Mouse (Mus musculus): Measurements from ENCODE around the gene Wars2. TPM values are rescaled to one million over a fixed set of nuclear protein-coding genes. Genes with fewer than 3 reads are reported as not detected.

Gene Wars2
- total and polyA plus RNA-seq, 2 experiments from 2014 or later = 4.0 to 8.4 TPM

DNA sequence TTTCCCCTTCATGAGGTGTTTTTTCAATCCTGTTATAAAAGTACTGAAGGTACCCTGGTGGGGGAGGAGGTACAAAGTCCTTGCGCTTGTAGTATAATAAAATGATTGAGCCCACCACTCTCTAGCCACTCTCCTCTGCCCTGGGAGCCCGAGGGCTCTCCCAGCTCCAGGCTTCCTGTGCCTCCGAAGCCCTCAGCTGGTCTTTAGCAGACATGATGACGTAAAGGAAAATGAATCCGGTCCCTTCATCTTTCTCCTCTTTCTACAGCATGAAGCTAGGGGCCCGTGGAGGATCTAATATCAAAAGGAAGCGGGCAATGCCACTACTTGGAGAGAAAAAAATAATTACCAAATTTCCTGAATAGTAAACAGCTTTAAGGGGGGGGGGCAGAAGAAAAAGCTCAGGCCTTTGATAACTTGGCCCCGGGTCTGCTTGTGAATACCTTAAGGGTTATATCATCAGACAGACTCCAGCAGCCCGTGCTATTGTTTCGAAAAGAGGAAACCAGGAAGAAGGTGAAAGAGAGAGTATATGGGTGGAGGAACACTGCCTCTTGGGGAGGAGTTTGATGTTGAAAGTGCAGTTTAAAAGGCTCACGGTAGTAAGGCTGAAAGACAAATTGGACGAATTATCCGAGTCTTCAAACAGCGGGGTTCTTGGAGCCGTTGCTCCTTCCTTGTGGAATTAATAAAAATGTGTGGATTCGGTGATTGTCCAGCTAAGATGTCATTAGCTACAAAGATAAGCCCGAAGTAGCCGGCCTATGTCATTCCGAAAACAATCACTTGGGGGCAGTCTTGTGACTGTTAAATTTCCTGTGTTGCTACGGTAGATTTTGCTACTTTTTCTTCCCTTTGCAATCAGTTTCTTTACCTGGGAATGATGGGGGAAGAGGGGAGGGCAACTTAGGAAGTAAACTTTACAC is 92.8 kb downstream of the Wars2 start:
- H3K27me3 ChIP-seq (ENCODE audit: insufficient read depth, low read length) = peaks cover 58% of the 10 kb centered on the region
- ATAC-seq (peak; percentile 34; the same call in 1 of the 2 replicates), DNase-seq (peak; percentile 77)
- H3K36me3 ChIP-seq (ENCODE audit: insufficient read depth) = no peaks in the 10 kb centered on the region
- peak; percentile 70 for TF ChIP-seq CTCF (IDR thresholded peaks at IDR 0.05; ENCODE audit: low read depth)
- H3K9ac ChIP-seq = no peak overlapping the region
- no peaks in the 10 kb centered on the region for H3K9me3 ChIP-seq (ENCODE audit: low read length)
- 0 out of 2 replicates have a peak overlapping the region, but pooled peaks have one; percentile 4 for H3K4me2 ChIP-seq (ENCODE audit: low read depth)
- WGBS = 8% methylated on average over 20 of the region's 20 CpGs
- no peak overlapping the region for H3K4me3 ChIP-seq (ENCODE audit: low read depth, low read length)
- H3K27ac ChIP-seq (ENCODE audit: low read depth, low read length) = no peak overlapping the region
- no peaks in the 10 kb centered on the region for H3K4me1 ChIP-seq (ENCODE audit: insufficient read depth)

DNA sequence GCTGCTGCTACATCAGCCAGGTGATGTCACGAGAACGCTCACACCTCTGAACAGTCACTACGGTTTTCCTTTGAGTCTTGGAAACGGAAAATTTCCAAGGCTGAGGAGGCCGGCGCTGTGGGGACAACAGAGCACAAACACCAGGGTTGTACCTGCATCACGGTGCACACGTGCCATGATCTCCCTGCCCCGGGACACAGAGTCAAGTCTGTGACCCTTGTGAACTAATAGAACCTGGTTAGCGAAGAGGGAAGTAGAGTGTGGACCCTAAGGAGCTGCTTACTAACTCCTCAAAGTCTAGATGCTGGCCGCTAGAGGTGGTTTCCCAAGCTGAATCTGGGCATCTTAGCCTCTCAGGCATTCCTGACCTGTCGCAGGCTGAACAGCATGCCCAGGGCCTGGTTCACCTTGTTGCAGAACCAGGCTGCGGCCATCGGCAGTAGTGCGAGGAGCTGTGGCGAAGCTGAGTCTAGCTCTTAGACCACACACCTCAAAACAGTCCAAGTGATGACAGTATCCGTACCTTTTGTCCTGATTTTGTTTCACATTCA is 93.5 kb downstream of the Wars2 start:
- H3K9me3 ChIP-seq (ENCODE audit: low read length) = no peaks in the 10 kb centered on the region
- ATAC-seq = 0 out of 2 replicates have a peak, but pooled peaks have one; percentile 14
- no peak overlapping the region for H3K4me3 ChIP-seq (ENCODE audit: low read depth, low read length)
- H3K27me3 ChIP-seq (ENCODE audit: insufficient read depth, low read length) = peaks cover 65% of the 10 kb centered on the region
- no peak for TF ChIP-seq CTCF (IDR thresholded peaks at IDR 0.05; ENCODE audit: low read depth)
- H3K36me3 ChIP-seq (ENCODE audit: insufficient read depth) = no peaks in the 10 kb centered on the region
- 5% methylated on average over 17 of the region's 17 CpGs for WGBS
- H3K4me1 ChIP-seq (ENCODE audit: insufficient read depth) = no peaks in the 10 kb centered on the region
- H3K27ac ChIP-seq (ENCODE audit: low read depth, low read length) = no peak overlapping the region
- H3K9ac ChIP-seq = no peak overlapping the region
- no peak overlapping the region for H3K4me2 ChIP-seq (ENCODE audit: low read depth)
- no peak for DNase-seq

GRCm38 (mm10) chr3:99235116-99235803 is 94.4 kb downstream of the Wars2 start:
- 5% methylated on average over 23 of the region's 23 CpGs for WGBS
- H3K4me1 ChIP-seq (ENCODE audit: insufficient read depth) = no peaks in the 10 kb centered on the region
- no peaks in the 10 kb centered on the region for H3K9me3 ChIP-seq (ENCODE audit: low read length)
- no peak overlapping the region for H3K4me3 ChIP-seq (ENCODE audit: low read depth, low read length)
- no peak for DNase-seq
- no peak for ATAC-seq
- no peak overlapping the region for H3K27ac ChIP-seq (ENCODE audit: low read depth, low read length)
- H3K9ac ChIP-seq = no peak overlapping the region
- no peak overlapping the region for H3K4me2 ChIP-seq (ENCODE audit: low read depth)
- peaks cover 73% of the 10 kb centered on the region for H3K27me3 ChIP-seq (ENCODE audit: insufficient read depth, low read length)
- no peak for TF ChIP-seq CTCF (IDR thresholded peaks at IDR 0.05; ENCODE audit: low read depth)
- H3K36me3 ChIP-seq (ENCODE audit: insufficient read depth) = no peaks in the 10 kb centered on the region

DNA sequence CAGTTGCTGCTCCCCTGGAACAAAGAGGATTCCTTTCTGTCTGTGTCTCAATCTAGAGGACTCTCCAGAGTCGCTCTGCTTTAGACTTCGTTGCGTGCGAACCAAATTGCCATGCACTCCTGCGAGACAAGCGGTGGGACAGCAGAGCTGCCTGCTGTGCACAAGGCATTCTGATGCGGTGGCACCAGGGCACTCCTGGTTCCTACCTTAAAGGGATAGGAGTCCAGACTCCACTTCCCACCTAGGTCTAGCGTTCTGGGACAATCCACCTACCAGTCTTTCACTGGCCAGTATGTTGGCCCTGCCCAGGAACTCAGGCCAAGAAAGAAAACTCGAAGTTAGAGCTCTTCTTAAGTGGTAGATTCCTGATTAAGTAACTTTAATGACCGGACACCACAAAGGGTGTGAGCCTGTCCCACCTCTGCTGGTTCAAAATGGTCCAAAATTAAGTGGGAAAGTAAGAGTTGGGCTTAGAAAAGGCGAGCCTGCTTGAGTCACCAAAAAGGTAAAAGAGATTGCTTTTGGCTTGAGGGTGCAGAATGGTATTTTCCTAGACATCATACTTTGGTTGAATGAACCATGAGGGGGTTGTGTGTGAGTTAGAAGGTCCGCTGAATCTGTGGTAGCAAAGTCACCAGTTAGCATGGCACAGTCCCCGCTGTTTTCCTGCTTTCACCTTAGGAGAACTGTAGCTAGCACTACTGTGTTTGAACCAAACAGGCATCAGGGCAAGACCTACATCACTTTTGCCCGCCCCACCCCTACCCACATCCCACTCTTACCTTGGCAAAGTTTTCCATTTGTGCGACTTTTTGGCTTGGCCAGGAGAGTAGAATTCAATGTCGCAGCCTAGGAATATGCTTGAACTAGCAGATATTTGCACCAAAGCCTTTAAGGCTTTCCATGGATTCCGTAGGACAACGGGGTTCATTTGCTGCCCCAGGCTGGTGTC is 95.2 kb downstream of the Wars2 start:
- Histone ChIP-seq H3K27me3 (ENCODE audit: insufficient read depth, low read length) (peaks cover 79% of the 10 kb centered on the region), H3K4me3 (ENCODE audit: low read depth, low read length) (no peak overlapping the region), H3K9ac (no peak overlapping the region), H3K9me3 (ENCODE audit: low read length) (no peaks in the 10 kb centered on the region), H3K36me3 (ENCODE audit: insufficient read depth) (no peaks in the 10 kb centered on the region), H3K4me1 (ENCODE audit: insufficient read depth) (no peaks in the 10 kb centered on the region), H3K4me2 (ENCODE audit: low read depth) (no peak overlapping the region), H3K27ac (ENCODE audit: low read depth, low read length) (no peak overlapping the region)
- no peak for ATAC-seq
- DNase-seq = no peak
- 4% methylated on average over 18 of the region's 18 CpGs for WGBS
- no peak for TF ChIP-seq CTCF (IDR thresholded peaks at IDR 0.05; ENCODE audit: low read depth)

- Histone ChIP-seq H3K4me1 (ENCODE audit: insufficient read depth) (no peaks in the 10 kb centered on the region), H3K9ac (no peak overlapping the region), H3K9me3 (ENCODE audit: low read length) (no peaks in the 10 kb centered on the region), H3K4me3 (ENCODE audit: low read depth, low read length) (no peak overlapping the region), H3K27me3 (ENCODE audit: insufficient read depth, low read length) (peaks cover 84% of the 10 kb centered on the region), H3K4me2 (ENCODE audit: low read depth) (no peak overlapping the region), H3K36me3 (ENCODE audit: insufficient read depth) (no peaks in the 10 kb centered on the region), H3K27ac (ENCODE audit: low read depth, low read length) (no peak overlapping the region)
- DNase-seq = no peak
- 0% methylated on average over 1 of the region's 1 CpGs for WGBS
- ATAC-seq = no peak
- TF ChIP-seq CTCF (IDR thresholded peaks at IDR 0.05; ENCODE audit: low read depth) = no peak
Measured at GRCm38 (mm10) chr3:99238691-99239090, 97.8 kb downstream of the Wars2 start.

DNA sequence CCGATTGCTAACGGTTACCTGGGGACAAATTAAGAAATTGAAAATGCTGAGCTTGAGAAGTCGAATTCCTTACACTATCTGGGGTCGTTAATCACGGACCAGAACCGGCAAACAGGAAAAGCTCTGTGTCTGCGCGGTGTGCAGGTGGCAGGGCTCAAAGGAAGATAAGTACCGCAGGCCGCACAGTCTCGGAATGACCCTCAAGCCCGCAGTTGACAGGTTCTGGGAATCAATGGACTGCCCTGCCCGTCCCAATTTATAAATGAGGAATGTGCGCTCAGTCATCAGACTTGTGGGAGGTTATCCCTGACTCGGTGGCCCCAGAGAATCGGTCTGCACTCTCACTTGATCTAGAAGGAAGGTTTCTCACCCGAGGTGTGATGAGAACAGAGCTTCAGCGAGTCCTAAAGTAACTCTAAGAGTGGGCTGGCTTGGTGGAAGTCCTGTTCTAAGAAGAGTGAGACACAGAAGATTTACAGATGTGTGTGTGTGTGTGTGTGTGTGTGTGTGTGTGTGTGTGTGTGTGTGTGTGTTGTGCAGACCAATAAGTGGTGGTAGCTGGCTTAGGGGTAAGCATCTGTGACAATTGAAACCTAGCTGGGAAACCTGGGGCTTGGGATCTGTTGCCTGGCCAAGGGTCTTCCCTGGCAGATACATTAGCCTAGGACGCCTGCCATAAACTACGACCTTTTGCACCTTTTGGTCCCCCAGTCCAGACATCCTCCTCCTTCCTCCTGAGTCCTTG is 98.6 kb downstream of the Wars2 start:
- TF ChIP-seq CTCF (IDR thresholded peaks at IDR 0.05; ENCODE audit: low read depth) = no peak
- ATAC-seq (no peak), DNase-seq (no peak)
- no peak overlapping the region for H3K27ac ChIP-seq (ENCODE audit: low read depth, low read length)
- no peak overlapping the region for H3K9ac ChIP-seq
- peaks cover 84% of the 10 kb centered on the region for H3K27me3 ChIP-seq (ENCODE audit: insufficient read depth, low read length)
- 3% methylated on average over 20 of the region's 20 CpGs for WGBS
- no peaks in the 10 kb centered on the region for H3K4me1 ChIP-seq (ENCODE audit: insufficient read depth)
- no peaks in the 10 kb centered on the region for H3K9me3 ChIP-seq (ENCODE audit: low read length)
- H3K4me2 ChIP-seq (ENCODE audit: low read depth) = no peak overlapping the region
- H3K4me3 ChIP-seq (ENCODE audit: low read depth, low read length) = no peak overlapping the region
- no peaks in the 10 kb centered on the region for H3K36me3 ChIP-seq (ENCODE audit: insufficient read depth)
